Mouse (Mus musculus): ENCODE data around the gene Hesx1.
"Not testable (repeated sequence)": the region's sequence is repeated elsewhere in the genome, so short reads cannot be mapped to it uniquely, and the experiment has no call there.

The Hesx1 gene

DNA sequence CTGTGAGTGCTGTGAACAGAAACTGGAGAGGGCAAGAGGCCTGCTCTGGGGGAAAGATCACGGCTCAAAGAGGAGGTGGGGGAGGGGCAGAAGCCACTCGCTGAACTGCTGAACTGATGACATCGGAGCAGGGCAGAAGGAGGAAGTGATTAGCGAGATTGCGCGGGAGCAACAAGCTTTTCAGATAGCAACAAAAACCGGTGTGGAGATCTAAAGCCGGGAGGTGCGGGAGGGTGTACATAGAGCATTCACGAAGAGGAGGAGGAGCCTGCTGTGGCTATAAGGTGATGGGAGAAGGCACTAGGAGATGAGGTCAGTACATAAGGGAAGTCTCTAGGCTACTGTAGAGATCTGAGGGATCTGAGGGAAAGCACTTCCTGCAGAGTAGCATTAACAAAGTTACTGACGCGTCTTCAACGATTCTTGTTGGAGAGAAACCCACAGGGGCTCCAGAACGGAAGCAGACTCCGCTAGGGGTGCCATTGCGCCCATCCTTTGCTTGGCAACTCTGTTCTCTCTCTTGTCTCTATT, at the start of gene Hesx1:
Gene Hesx1 (plus strand): TSS at position 206 of the 531 bp plus-strand sequence.
- in situ Hi-C loops (cut with MboI; ENCODE audit: unreplicated experiment in 2 of 2), result no loop called here

DNA sequence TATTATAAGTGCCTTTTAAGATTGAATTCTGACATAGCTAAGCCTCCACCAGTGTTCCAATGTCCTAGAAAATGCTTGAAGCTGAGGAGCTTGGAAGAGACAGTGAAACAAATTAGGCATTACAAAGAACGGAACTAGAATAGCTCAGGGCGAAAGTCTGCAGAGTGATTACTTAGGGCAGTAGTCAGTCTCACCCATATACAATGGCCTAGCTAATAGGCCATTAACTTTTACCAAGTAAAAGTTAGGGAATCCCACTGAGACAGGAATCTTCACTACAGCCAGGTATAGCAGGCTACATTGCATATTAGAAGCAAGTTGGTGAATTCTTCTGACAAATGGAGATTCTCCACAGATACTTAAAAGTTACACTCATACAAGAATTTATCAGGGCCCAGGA, 38.1 kb upstream of the Hesx1 start:
- in situ Hi-C loops (cut with MboI; ENCODE audit: unreplicated experiment in 2 of 2), result not testable (repeated sequence)

DNA sequence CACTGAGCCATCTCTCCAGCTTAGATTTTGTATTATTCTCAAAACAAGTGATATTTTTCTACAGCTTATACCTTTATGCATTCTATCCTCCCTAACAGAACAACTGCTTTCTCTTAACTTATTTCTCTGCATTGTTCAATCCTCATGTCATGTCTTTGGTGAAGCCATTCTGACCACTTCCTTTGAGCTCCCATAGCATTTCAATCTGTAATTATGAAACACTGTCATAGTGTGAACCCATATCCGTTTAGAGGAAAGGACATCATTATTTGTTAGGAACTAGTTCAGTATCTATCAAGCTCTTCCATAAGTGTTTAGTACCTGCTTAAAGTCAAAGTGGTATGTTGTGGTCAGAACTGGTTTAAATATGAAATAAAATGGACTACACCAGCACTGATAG, 33.7 kb upstream of the Hesx1 start:
- in situ Hi-C loops (cut with MboI; ENCODE audit: unreplicated experiment in 2 of 2), result no loop called here

DNA sequence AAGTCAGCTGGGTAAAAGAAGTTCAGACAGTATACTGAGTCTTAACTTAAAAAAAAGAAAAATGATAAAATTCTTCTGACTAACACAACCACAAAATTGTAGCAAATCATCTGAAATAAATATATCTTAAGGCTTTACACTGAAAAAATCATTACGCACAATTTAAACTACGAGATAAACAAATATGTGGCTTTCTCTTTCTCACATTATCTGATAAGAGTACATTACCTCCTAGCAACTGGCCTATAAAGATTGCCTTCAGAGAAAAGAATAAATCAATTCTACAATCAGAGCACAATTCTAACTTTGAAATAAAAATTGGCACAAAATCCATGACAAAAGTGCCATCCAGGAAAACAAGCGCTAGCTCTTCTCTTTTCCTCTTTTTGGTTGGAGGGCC, 25.1 kb upstream of the Hesx1 start:
- in situ Hi-C loops (cut with MboI; ENCODE audit: unreplicated experiment in 2 of 2), result no loop called here

DNA sequence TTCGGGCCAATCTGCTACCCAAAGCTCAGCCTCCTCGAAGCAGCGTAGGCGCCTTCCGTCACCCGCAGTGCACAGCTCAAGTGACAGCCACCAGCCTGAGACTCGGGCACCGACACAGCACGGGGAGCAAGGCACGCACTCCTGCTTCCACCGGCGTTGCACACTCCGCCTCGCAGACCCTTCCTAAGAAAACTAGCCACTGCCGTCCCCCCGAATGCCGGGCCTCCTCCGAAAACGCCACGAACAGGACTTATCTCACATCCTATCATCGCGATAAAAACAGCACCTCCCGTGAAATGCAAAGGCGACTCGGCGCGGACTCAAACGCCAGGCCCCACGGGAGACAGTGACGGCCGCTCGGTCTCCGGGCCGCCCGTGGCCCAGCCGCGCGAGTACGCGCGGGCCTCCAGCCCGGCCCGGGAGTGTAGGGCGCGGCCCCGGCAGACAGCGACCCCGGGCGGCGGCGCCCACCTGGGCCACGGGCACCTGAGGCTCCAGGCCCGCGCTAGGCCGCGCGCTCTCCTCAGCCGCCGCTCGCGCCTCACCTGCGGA, 24.3 kb upstream of the Hesx1 start:
- in situ Hi-C loops (cut with MboI; ENCODE audit: unreplicated experiment in 2 of 2), result no loop called here

DNA sequence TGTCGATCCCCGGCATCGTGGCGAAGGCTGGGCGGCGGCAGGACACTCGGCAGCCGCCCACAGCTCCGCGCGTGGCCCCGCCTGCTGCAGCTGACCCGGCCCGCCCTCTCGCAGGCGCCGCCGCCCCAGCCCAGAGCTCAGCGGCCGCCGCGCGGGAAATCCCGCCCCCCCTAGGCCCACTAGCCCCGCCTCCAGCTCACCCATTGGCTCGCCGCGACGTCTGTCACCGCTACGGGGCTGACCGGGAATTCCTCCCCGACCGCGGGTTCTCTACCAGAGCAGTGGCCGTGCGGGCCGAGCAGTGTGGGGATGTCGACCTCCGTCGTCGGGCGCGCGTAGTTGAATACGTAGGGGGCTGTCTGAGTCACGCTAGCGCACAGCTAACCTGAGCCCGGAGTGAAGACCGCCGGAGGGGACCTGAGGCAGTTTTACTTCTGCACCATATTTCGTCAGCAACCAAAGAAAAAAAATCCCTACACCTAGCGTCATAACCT, 23.7 kb upstream of the Hesx1 start:
- in situ Hi-C loops (cut with MboI; ENCODE audit: unreplicated experiment in 2 of 2), result no loop called here

DNA sequence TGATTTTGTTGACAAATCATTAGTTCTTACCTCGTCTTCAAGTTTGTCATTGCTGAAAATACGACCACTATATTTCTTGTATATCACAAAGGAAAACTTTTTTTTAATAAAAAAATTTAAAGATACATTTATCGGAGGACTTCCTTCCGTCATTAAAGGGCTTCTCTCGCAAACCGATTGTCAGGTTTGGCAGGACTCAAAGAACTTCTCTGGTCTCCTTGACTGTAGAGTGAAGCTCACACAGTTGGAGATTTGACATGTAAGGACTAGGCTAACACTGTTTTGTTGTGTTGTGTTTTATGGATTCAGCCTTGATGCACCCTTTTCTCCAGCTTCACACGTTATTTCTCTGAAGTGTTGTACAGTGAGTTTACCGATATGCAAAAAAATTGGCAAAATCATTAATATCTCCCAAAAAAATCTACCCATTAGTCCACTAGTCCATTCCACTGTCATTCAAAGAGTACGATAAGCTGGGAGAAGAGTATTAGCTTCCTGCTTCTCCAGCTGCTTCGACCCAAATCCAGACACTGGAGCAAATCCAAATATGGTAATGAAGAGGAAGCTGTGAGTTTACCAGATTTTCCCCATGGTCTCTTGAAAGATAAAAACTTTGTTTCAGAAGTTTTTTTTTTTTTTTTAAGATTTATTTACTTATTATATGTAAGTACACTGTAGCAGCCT, 23.0 kb upstream of the Hesx1 start, which contains the start of gene Appl1:
Gene Appl1 (minus strand): TSS at position 127 of the 684 bp plus-strand sequence.
- in situ Hi-C loops (cut with MboI; ENCODE audit: unreplicated experiment in 2 of 2), result no loop called here

DNA sequence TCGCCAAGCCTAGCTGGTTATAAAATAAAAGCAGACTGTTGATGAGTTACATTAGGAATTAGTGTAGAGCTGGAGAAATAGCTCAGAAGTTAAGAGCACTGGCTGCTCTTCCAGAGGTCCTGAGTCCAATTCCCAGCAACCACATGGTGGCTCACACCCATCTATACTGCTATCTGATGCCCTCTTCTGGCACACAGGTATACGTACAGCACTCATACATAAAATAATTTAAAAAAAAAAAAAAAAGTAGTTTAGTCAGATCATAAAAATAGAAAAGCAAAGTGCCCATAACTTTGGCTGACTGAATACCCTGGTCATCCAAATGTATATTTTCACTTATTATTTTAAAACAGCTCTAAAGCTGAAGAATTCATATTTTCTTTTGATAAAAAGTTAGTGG, 21.1 kb upstream of the Hesx1 start:
- in situ Hi-C loops (cut with MboI; ENCODE audit: unreplicated experiment in 2 of 2), result no loop called here

DNA sequence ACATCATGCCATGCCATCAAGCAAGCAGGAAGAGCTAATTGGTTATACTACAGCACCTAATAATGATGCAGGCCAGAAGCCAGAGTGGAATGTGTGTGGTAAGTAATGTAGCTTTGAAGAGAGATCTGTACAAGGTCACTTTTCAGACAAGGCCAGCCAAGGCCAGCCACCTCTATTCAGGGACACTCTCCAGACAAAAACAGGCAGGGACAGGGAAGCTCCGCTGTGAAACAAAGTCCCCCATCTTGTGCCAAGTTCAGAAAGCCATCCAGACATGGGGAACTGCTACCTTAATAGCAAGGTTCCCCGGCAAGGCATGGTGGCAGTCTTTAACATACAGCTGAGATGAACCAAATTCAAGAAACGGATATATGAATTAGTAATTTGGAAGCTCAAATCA, 18.7 kb upstream of the Hesx1 start:
- in situ Hi-C loops (cut with MboI; ENCODE audit: unreplicated experiment in 2 of 2), result no loop called here

DNA sequence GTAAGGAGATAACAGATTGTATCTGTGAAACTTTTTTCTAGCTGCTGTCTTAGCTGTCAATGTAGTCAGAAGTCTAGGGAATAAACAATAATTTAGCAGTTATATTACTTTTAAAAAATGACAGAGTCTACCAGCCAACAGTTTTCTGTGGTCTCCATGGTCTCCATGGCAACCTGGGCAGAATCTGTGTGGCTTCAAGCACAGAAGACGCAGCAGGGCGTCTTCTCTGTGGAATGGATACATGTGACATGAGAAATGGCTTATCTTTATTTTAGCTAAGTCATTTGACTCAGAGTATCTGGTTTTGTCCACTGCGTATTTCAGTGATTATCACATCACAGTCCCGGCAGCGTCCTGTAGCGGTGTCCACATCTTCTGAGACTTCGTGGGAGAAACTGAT, 18.0 kb upstream of the Hesx1 start:
- in situ Hi-C loops (cut with MboI; ENCODE audit: unreplicated experiment in 2 of 2), result no loop called here

DNA sequence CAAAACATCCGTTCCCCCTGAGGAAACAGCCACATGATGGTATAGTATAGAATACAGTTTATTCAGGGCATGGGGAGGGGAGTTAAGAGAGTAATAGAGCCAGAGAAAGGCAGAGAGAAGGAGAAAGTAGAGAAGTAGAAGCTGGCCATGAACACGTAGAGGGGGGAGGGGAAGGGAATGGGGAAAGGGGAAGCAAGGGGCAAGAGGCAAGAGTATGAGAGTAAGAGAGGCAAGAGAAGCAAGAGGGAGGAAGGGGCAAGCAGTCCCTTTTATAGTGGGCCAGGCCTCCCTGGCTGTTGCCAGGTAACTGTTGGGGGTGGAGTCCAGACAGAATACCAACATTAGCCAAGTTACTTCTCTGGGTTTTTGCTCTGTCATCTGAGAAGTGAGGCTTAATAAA, 16.7 kb upstream of the Hesx1 start:
- in situ Hi-C loops (cut with MboI; ENCODE audit: unreplicated experiment in 2 of 2), result no loop called here

DNA sequence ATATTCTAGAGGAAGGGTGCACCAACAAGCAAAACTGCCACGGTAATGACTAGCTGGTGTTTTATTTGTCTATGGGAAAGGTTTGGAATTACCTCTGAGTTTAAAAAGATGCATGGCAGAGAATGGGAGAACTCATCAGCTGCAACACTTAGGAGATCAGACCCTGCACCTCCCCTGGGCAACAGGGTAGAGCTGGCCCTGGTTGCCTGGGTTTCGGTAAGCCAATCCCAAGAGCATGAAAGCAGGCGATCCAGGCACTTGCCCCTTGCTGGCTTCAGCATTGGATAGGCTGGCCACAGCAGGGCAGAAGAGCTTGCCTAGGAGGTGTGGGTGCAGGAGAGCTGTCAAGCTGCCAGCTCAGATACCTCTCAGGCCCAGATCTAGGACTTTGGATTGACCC, 14.4 kb upstream of the Hesx1 start:
- in situ Hi-C loops (cut with MboI; ENCODE audit: unreplicated experiment in 2 of 2), result no loop called here

DNA sequence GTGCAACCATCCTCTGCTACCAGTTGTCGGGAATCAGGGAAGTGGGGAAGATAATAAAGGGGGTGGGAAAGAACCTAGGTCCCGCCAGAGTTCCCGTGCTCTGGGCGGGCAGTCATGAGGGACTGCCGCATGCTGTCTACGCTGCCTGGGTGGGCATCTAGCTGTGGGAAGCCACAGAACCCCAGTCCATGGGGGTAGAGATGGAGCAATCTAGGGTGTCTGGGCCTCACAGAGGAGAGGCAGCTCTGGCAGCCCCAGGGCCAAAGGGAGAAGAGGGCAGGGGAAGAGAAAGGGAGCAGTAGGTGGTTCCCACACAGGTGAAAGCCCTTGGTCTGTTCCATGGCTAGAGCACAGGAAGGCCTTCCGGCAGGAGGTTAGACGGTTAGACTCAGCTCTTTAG, 13.2 kb upstream of the Hesx1 start:
- in situ Hi-C loops (cut with MboI; ENCODE audit: unreplicated experiment in 2 of 2), result no loop called here

DNA sequence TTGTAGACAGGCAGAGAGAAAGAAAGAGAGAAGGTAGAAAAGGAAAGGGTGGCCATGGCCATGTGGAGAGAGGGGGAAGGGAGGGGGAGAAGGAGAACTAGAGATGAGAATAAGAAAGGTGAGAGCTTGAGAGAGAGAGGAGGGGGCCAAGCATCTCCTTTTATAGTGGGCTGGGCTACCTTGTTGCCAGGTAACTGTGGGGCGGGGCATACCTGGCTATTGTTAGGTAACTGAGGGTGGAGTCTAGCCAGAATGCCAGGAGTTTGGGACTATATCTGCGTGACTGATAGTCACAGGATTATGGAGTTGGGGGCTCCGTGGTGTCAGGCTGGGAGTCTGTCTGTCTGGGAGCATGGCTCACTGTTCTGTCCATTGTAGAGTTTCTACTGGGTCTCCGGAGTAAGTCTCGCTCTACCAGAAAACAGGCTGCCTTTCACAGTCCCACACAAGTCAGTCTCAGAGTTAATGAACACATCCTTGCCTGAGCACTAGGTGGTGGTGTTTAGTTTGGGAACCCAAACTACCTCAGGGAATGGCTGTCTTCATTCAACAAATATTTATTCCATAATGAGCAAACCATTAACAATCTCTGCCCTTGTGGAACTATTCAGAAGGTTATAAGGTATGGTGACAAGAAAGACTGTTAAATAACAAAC, 12.6 kb upstream of the Hesx1 start:
- in situ Hi-C loops (cut with MboI; ENCODE audit: unreplicated experiment in 2 of 2), result no loop called here

DNA sequence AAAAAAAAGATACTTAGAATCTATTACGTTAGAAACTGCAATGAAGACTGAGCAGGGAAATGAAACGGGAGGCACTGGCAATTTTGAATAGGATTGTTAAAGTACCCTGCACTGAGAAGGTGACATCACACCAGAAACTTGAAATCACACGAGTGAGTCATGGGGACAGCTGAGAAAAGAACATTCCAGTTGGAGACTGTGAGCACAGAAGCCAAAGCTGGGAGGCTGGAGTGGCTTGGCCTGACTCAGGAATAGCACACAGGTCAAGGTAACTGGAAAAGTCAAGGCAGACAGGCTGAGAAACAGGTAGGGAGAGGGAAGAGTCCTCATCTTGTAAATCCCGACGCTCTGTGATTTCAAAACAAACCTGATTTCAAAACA, 12.1 kb upstream of the Hesx1 start:
- in situ Hi-C loops (cut with MboI; ENCODE audit: unreplicated experiment in 2 of 2), result no loop called here

DNA sequence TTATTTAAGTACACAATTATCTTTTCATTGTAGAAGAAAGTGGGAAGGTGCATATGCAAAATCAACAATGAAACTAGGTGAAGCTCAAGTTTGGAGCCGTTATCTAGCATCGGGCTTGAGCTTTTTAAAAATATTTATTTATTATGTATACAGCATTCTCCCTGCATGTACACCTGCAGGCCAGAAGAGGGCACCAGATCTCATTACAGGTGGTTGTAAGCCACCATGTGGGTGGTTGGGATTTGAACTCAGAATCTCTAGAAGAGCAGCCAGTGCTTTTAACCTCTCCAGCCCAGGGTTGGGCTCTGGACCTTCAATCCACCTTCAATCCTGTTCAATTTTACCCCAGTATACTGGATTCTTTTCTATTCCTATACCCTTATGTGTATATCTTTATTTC, 5.5 kb upstream of the Hesx1 start:
- in situ Hi-C loops (cut with MboI; ENCODE audit: unreplicated experiment in 2 of 2), result loop anchor here in 1 of 2 experiments (5.0 kb wide), 1 partner anchor 34 kb away; no protein-coding TSS in a partner anchor

DNA sequence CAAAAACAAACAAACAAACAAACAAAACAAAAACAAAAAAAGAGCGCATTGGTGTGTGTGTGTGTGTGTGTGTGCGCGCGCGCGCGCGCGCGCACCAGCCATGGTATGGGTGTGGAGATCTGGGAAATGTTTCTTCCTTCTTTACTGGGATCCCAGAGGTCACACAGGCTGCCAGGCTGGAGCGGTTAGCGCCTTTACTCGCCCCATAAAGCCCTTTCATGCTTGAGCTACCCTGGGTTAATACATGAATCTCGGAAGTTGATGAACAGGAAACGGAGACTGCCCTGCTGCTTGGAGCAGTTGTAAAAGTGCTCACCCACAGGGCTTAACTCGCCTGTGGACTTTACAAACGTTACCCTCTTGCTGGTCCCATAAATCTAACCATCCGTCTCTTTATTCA, 2.6 kb upstream of the Hesx1 start:
- in situ Hi-C loops (cut with MboI; ENCODE audit: unreplicated experiment in 2 of 2), result no loop called here

DNA sequence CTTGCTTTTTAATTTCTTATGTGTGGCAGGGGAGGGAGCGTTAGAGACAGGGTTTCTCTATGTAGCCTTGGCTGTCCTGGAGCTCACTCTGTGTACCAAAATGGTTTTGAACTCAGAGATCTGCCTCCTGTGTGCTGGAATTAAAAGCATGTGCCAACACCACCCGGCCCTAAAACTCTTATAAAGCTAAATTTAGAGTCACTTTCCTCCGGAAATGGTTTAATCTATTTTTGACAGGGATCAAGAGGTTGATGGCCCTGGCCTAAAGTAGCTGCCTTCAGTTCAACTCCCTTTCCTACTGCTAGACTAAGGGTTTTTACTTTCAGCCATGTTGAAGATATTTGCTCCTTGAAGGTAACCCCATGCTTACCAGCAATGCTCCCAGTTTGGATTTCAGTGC, 789 bp upstream of the Hesx1 start:
- in situ Hi-C loops (cut with MboI; ENCODE audit: unreplicated experiment in 2 of 2), result no loop called here

DNA sequence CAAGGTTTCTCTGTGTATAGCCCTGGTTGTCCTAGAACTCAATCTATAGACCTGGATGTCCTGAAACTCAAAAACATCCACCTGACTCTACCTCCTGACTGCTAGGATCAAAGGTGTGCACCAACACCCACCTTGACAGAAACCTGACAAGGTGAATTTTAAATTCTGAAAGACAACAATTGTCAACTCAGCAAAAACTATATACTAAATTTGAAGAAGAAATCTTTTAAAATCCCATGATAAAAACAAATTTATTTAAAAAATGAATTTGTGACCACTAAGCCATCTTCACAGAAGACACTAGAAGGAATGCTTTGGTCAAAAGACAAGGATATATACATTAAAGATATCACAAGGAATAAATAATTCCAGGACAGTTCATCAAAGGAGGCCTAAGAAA, 2.0 kb downstream of the Hesx1 start:
- in situ Hi-C loops (cut with MboI; ENCODE audit: unreplicated experiment in 2 of 2), result no loop called here

DNA sequence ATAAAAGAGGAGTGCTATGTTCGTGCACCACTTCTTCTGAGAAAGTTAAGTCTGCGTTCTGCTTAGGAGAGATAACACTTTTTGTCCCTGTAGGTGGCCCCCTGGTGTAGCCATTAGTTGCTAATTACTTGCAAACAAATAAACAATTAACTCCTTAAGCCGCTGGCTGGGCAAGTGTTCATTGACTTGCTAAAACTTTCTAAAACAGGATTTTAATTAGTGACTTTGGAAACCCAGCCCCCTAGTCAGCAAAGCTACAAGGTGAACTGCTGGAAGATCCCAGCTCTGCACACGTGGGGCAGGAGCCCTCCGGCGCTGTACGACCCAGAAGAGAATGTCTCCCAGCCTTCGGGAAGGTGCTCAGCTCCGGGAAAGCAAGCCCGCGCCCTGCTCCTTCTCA, 6.2 kb downstream of the Hesx1 start:
- in situ Hi-C loops (cut with MboI; ENCODE audit: unreplicated experiment in 2 of 2), result no loop called here

DNA sequence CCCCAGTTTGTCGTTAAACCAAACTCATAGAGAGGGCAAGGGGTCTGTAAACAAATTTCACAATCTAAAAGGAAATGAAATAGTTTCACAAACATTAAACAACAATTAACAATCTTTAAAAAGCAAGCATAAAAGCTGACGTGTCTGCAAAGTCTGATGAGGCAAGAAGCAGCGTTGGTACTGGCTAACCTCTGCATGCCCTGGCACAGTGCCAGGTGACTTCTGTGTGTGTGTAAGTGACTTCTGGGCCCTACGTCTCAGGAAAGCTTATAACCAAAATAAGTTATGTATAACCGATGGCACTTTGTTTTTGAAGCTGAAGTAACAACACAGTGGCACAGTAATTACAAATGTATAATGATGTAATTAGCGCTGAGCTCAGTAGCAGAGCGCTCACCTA, 10.7 kb downstream of the Hesx1 start:
- in situ Hi-C loops (cut with MboI; ENCODE audit: unreplicated experiment in 2 of 2), result no loop called here

DNA sequence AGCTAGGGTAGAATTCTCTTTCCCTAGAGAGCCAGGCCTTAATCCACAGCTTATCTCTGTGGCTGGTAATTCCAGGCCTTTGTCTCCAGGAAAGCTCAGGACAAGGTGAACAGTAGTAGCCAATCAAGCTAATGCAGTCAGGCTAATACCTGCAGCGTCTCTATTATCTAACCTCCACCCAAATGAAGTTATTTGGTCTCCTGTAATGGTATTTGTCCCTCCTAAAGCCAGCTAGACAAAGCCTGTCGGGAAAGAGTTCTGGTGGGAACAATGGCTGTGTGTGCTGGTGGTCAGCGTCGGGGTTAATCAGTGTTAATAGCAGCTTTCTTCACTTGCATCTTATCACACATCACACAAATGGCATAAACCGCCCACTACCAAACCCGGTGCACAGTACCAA, 11.7 kb downstream of the Hesx1 start:
- in situ Hi-C loops (cut with MboI; ENCODE audit: unreplicated experiment in 2 of 2), result no loop called here
